Mouse (Mus musculus) liver, adult 2 months (tissue): ENCODE data around the gene Tstd2. TPM values are rescaled to one million over a fixed set of nuclear protein-coding genes. Genes with fewer than 3 reads are reported as not detected.

Experiments
- DNase-seq: peaks from one replicate; pipeline ENCODE4 v3.0.0-alpha.2; 2011; ENCODE audit warnings: low read depth, low spot score; ENCODE audit errors: extremely low read depth
- H3K27ac ChIP-seq: fragments of 200-500 bp; replicated peaks from 2 replicates; pipeline ENCODE4 v1.5.1; 2012; ENCODE audit warnings: low read depth, mild to moderate bottlenecking, control low read depth, inconsistent platforms, low read length; ENCODE audit not compliant: insufficient read depth
- H3K27me3 ChIP-seq: fragments of 200-500 bp; 2 replicates; pipeline ENCODE4 v1.6.1; 2012; ENCODE audit warnings: mild to moderate bottlenecking, moderate library complexity, low read length, inconsistent platforms; ENCODE audit not compliant: control insufficient read depth, insufficient read depth
- H3K36me3 ChIP-seq: fragments of 200-500 bp; 2 replicates; pipeline ENCODE4 v1.6.1; 2012; ENCODE audit warnings: low read length, inconsistent platforms; ENCODE audit not compliant: control insufficient read depth, insufficient read depth
- H3K4me1 ChIP-seq: fragments of 200-500 bp; 2 replicates; pipeline ENCODE4 v1.6.1; 2011; ENCODE audit warnings: low read length; ENCODE audit not compliant: control insufficient read depth, insufficient read depth
- H3K4me3 ChIP-seq: fragments of 200-500 bp; 2 replicates; pipeline ENCODE4 v1.5.1; 2011; ENCODE audit warnings: low read depth, mild to moderate bottlenecking, control low read depth, low read length, moderate library complexity; ENCODE audit not compliant: insufficient read depth
- H3K79me2 ChIP-seq: fragments of 200-500 bp; 2 replicates; pipeline ENCODE4 v1.6.1; 2012; ENCODE audit warnings: inconsistent platforms, mild to moderate bottlenecking, low read length, moderate library complexity; ENCODE audit not compliant: control insufficient read depth, insufficient read depth
- H3K9ac ChIP-seq: fragments of 200-500 bp; 2 replicates; pipeline ENCODE4 v1.6.1; 2012; ENCODE audit warnings: low read depth, mild to moderate bottlenecking, control low read depth, inconsistent platforms, low read length
- CTCF ChIP-seq: fragments of 200-500 bp; IDR thresholded peaks from 2 replicates; pipeline ENCODE4 v1.5.1; 2011; ENCODE audit warnings: low read depth, low read length, control low read depth
- POLR2A ChIP-seq: fragments of 200-500 bp; IDR thresholded peaks from 2 replicates; pipeline ENCODE4 v1.6.1; 2011; ENCODE audit warnings: low read length, control low read depth; ENCODE audit not compliant: insufficient read depth; ENCODE audit errors: extremely low read depth
- WGBS: fragments of 180-500 bp; shearing (Covaris S2); methylation state at CpG from one replicate; pipeline ENCODE4 v1.1.7; 2018; 5-methylcytosine and 5-hydroxymethylcytosine counted together
- polyA plus RNA-seq: library from polyadenylated mRNA; depleted of rRNA; stranded (reverse); fragments of >200 nt; gene quantifications from 2 replicates; pipeline ENCODE4 v1.2.3, GENCODE M21; 2012
- total RNA-seq: library from RNA; depleted of rRNA; stranded (reverse); fragments of >200 nt; gene quantifications from 2 replicates; pipeline ENCODE4 v1.2.3, GENCODE M21; 2014

Tstd2 gene
- total and polyA plus RNA-seq, 2 experiments = 10.5 to 13.0 TPM

- H3K27me3 ChIP-seq = no peaks in the 10 kb centered on the region
- DNase-seq = no peak
- peaks cover 61% of the 10 kb centered on the region for H3K36me3 ChIP-seq
- no peak overlapping the region for H3K27ac ChIP-seq
- TF ChIP-seq CTCF (no peak), POLR2A (no peak)
- no peaks in the 10 kb centered on the region for H3K79me2 ChIP-seq
- H3K9ac ChIP-seq = no peak overlapping the region
- no peak overlapping the region for H3K4me3 ChIP-seq
- no peaks in the 10 kb centered on the region for H3K4me1 ChIP-seq
- 93% methylated on average over 12 of the region's 12 CpGs for WGBS
Measured at GRCm38 (mm10) chr4:46151903-46152544, 13.5 kb upstream of the Tstd2 start.

DNA sequence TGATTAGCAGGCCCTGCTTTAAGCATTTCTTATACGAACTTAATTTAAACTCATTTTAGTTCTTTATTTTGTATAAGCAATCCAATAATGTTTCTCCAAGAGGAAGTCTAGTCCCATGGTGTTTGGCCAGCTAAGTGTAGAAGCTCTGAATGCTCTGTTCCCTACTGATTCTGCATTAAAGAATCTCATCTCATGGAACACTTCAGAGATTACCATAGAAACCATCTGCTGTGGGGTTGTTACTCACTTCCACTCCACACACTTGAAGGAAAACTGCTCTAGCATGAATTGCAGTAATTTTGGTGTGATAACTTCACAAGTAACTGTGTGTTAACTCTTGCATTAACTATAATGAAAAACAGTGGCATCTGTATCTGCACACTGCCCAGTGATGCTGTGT lies 8.4 kb upstream of the Tstd2 start:
- TF ChIP-seq POLR2A (no peak), CTCF (no peak)
- no peaks in the 10 kb centered on the region for H3K27me3 ChIP-seq

GRCm38 (mm10) chr4:46144323-46144722 lies 5.8 kb upstream of the Tstd2 start:
- WGBS = 66% methylated on average over 3 of the region's 3 CpGs
- no peak for TF ChIP-seq POLR2A
- TF ChIP-seq CTCF = peak; percentile 54
- Histone ChIP-seq H3K79me2 (peaks cover 23% of the 10 kb centered on the region; the same call in 1 of the 2 replicates), H3K9ac (no peak overlapping the region), H3K27ac (no peak overlapping the region), H3K4me3 (no peak overlapping the region), H3K4me1 (peaks cover 5% of the 10 kb centered on the region), H3K27me3 (no peaks in the 10 kb centered on the region), H3K36me3 (peaks cover 17% of the 10 kb centered on the region)
- no peak for DNase-seq

More for the DNA sequence above, 8.4 kb upstream of the Tstd2 start:
- Histone ChIP-seq H3K27ac (no peak overlapping the region), H3K4me3 (no peak overlapping the region), H3K79me2 (peaks cover 11% of the 10 kb centered on the region; the same call in 1 of the 2 replicates), H3K36me3 (peaks cover 37% of the 10 kb centered on the region), H3K9ac (no peak overlapping the region), H3K4me1 (no peaks in the 10 kb centered on the region)
- 89% methylated on average over 1 of the region's 1 CpGs for whole genome bisulfite sequencing
- no peak for DNase-seq

DNA sequence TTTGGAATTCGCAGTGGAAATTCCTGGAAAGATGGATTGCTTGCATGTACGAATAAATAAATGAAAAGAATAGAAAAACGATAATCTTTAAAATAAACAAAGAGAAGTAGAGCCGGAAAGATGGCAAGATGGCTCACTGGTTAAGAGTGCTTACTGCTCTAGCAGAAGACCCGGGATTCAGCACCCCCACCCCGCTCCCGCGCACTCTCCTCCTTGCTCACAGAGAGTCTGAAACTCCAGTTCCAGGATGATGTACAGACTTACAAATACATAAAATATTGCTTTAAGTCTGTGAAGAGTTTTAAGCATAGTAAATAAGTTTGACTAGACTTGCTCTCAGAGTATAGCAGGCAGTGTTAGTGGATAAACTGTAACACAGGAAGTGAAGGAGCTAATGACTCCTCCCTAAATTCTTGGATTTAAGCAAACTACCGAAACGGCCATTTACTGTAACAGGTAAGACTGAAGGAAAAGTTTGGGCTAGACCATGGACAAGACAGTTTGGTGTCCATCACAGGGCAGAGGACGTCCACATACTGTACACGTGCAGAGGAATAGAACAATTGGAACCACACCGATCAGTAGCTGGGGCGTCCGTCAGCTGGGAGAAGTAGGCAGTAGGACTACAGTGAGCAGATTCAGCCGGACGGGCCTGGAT lies 736 bp downstream of the Tstd2 start:
- Histone ChIP-seq H3K9ac (peak overlapping the region; percentile 84), H3K27ac (peak overlapping the region; percentile 69), H3K79me2 (peaks cover 17% of the 10 kb centered on the region; the same call in 1 of the 2 replicates), H3K4me1 (peaks cover 5% of the 10 kb centered on the region), H3K4me3 (peak overlapping the region; percentile 82), H3K27me3 (no peaks in the 10 kb centered on the region), H3K36me3 (peaks cover 15% of the 10 kb centered on the region)
- WGBS = 4% methylated on average over 17 of the region's 17 CpGs
- DNase-seq = peak; percentile 67
- TF ChIP-seq CTCF (no peak), POLR2A (no peak)

GRCm38 (mm10) chr4:46131791-46132190 lies 6.7 kb downstream of the Tstd2 start:
- no peaks in the 10 kb centered on the region for H3K4me1 ChIP-seq
- no peak for TF ChIP-seq POLR2A
- no peak for TF ChIP-seq CTCF
- no peak overlapping the region for H3K9ac ChIP-seq
- whole genome bisulfite sequencing = 90% methylated on average over 6 of the region's 6 CpGs
- no peak overlapping the region for H3K4me3 ChIP-seq
- no peak for DNase-seq
- H3K27ac ChIP-seq = no peak overlapping the region
- no peaks in the 10 kb centered on the region for H3K79me2 ChIP-seq
- no peaks in the 10 kb centered on the region for H3K27me3 ChIP-seq
- H3K36me3 ChIP-seq = peaks cover 29% of the 10 kb centered on the region

DNA sequence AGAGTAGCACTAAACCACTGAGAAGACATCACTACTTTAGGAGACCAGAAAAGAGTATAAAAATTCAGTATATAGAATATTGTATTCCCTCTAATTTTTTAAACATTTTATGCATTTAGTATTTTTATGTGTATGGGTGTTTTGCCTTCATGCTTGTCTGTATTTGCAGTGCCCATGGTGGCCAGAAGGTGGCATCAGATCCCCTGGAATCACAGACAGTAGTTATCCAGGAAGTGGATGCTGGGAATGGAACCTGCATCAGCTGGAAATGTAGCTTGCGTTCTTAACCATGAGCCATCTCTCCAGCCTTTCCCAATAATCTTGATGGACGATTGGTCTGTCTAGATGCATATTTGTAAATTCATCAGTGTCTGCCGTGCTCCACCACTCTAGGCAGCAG lies 8.3 kb downstream of the Tstd2 start:
- no peaks in the 10 kb centered on the region for H3K4me1 ChIP-seq
- no peak overlapping the region for H3K4me3 ChIP-seq
- H3K36me3 ChIP-seq = peaks cover 33% of the 10 kb centered on the region
- peak; percentile 38 for DNase-seq
- no peaks in the 10 kb centered on the region for H3K27me3 ChIP-seq
- TF ChIP-seq CTCF = peak; percentile 72; the same call in 1 of the 2 replicates
- TF ChIP-seq POLR2A = no peak
- H3K27ac ChIP-seq = no peak overlapping the region
- no peaks in the 10 kb centered on the region for H3K79me2 ChIP-seq
- no peak overlapping the region for H3K9ac ChIP-seq
- WGBS = 76% methylated on average over 3 of the region's 3 CpGs
